Mouse (Mus musculus) liver, adult 2 months (tissue): ENCODE measurements around the gene Ltbp4.

Experiments used
- CTCF ChIP-seq: fragments of 200-500 bp; IDR thresholded peaks from 2 replicates; pipeline ENCODE4 v1.5.1; 2011; ENCODE audit warnings: low read depth, low read length, control low read depth
- POLR2A ChIP-seq: fragments of 200-500 bp; IDR thresholded peaks from 2 replicates; pipeline ENCODE4 v1.6.1; 2011; ENCODE audit warnings: low read length, control low read depth; ENCODE audit not compliant: insufficient read depth; ENCODE audit errors: extremely low read depth

- TF ChIP-seq CTCF, result no peak
- TF ChIP-seq POLR2A, result no peak
Observed at GRCm38 (mm10) chr7:27328161-27328560, 9.3 kb downstream of the Ltbp4 start.
